In genomic region chr7:24481474-24482207, GRCm38 (mm10) we compare ENCODE assay signal across 8 mouse cellular contexts. TPM values are rescaled to one million over a fixed set of nuclear protein-coding genes. Genes with fewer than 3 reads are reported as not detected.
DNase-seq lines count a peak whose midpoint lies in the region; ATAC-seq and TF ChIP-seq lines count a peak whose summit lies in the region.

Gene Cadm4 (plus strand): TSS chr7:24482023.

- H3K9ac ChIP-seq in ES-Bruce4 (ENCODE audit: low read depth, poor library complexity, severe bottlenecking): peak within 1 kb of the TSS; percentile 51
- H3K9ac ChIP-seq in forebrain, embryonic 16.5 days (replicated peaks; ENCODE audit: low read depth, low read length): peak within 1 kb of the TSS; percentile 97

- no peaks in the 10 kb centered on the region for H3K36me3 ChIP-seq in ES-Bruce4 (ENCODE audit: control insufficient read depth, insufficient read depth, low read length, poor library complexity, severe bottlenecking)
- no peaks in the 10 kb centered on the region for H3K36me3 ChIP-seq in forebrain, embryonic 16.5 days (ENCODE audit: control insufficient read depth, insufficient read depth)
- no peaks in the 10 kb centered on the region for H3K36me3 ChIP-seq in thymus, adult 2 months (ENCODE audit: control insufficient read depth, insufficient read depth, low read length)

- no peaks in the 10 kb centered on the region for H3K9me3 ChIP-seq in ES-Bruce4 (replicated peaks; ENCODE audit: control insufficient read depth, insufficient read depth, low read length, poor library complexity, severe bottlenecking)
- H3K9me3 ChIP-seq in forebrain, embryonic 16.5 days (ENCODE audit: control insufficient read depth, low read length): no peaks in the 10 kb centered on the region; the same call in 1 of the 2 replicates

- DNase-seq in cerebellum, adult 11-12 months: peak; percentile 94
- DNase-seq in heart, postnatal 25 days (ENCODE audit: low spot score): peak; percentile 49
- DNase-seq in layer of hippocampus, adult 2 months (ENCODE audit: low spot score in 2 of 2): peak; percentile 86 to 88
- DNase-seq in lung, adult 2 months: peak; percentile 80
- DNase-seq in thymus, adult 2 months: peak; percentile 87

- peak; percentile 38 for TF ChIP-seq POLR2A in ES-Bruce4 (IDR thresholded peaks at IDR 0.05; ENCODE audit: insufficient read depth, low read length)
- TF ChIP-seq POLR2A in lung, adult 2 months (IDR thresholded peaks at IDR 0.05; ENCODE audit: borderline replicate concordance, extremely low read depth, low read depth, low read length): no peak
- peak; percentile 89 for TF ChIP-seq POLR2A in olfactory bulb, adult 2 months (IDR thresholded peaks at IDR 0.05; ENCODE audit: insufficient read depth, low read depth, low read length)
- no peak for TF ChIP-seq POLR2A in thymus, adult 2 months (IDR thresholded peaks at IDR 0.05; ENCODE audit: control insufficient read depth, extremely low read depth, insufficient read depth, low read length, poor library complexity)

- under 1% methylated on average over 75 of the region's 83 CpGs for WGBS in forebrain, embryonic 16.5 days
- WGBS in lung, adult 2 months: 1% methylated on average over 65 of the region's 83 CpGs
- 3% methylated on average over 83 of the region's 83 CpGs for WGBS in olfactory bulb, adult 2 months
- WGBS in thymus, adult 2 months: 2% methylated on average over 83 of the region's 83 CpGs

- peak within 1 kb of the TSS; percentile 89 for H3K4me2 ChIP-seq in forebrain, embryonic 16.5 days (ENCODE audit: low read length)

- no peaks in the 10 kb centered on the region for H3K4me1 ChIP-seq in ES-Bruce4 (ENCODE audit: control insufficient read depth, insufficient read depth, low read length)
- H3K4me1 ChIP-seq in forebrain, embryonic 16.5 days (replicated peaks; ENCODE audit: control insufficient read depth, insufficient read depth, low read length): peaks cover 57% of the 10 kb centered on the region
- H3K4me1 ChIP-seq in lung, adult 2 months (ENCODE audit: control insufficient read depth, insufficient read depth, low read length): peaks cover 4% of the 10 kb centered on the region; the same call in 1 of the 2 replicates
- peaks cover 30% of the 10 kb centered on the region for H3K4me1 ChIP-seq in olfactory bulb, adult 2 months (ENCODE audit: control insufficient read depth, insufficient read depth, low read length)
- H3K4me1 ChIP-seq in thymus, adult 2 months (replicated peaks; ENCODE audit: control insufficient read depth, insufficient read depth, low read length): peaks cover 7% of the 10 kb centered on the region

- peaks cover 8% of the 10 kb centered on the region for H3K27me3 ChIP-seq in ES-Bruce4 (ENCODE audit: control insufficient read depth, insufficient read depth, low read length, poor library complexity, severe bottlenecking)
- no peaks in the 10 kb centered on the region for H3K27me3 ChIP-seq in forebrain, embryonic 16.5 days (replicated peaks; ENCODE audit: control insufficient read depth, insufficient read depth, low read length)
- H3K27me3 ChIP-seq in thymus, adult 2 months (ENCODE audit: control insufficient read depth, insufficient read depth, low read length): peaks cover 11% of the 10 kb centered on the region; the same call in 1 of the 2 replicates

- TF ChIP-seq EP300 in ES-Bruce4 (IDR thresholded peaks at IDR 0.05; ENCODE audit: insufficient read depth, low read depth, low read length): no peak

- peak within 1 kb of the TSS; percentile 68 for H3K4me3 ChIP-seq in ES-Bruce4 (ENCODE audit: low read depth, low read length)
- peak within 1 kb of the TSS; percentile 77 for H3K4me3 ChIP-seq in forebrain, embryonic 16.5 days (replicated peaks; ENCODE audit: low read length)
- peak within 1 kb of the TSS; percentile 83 for H3K4me3 ChIP-seq in layer of hippocampus, adult 2 months
- peak within 1 kb of the TSS; percentile 56 for H3K4me3 ChIP-seq in lung, adult 2 months (replicated peaks; ENCODE audit: extremely low read depth, low read depth, low read length)
- peak within 1 kb of the TSS; percentile 64 for H3K4me3 ChIP-seq in olfactory bulb, adult 2 months (ENCODE audit: insufficient read depth, low read depth, low read length)
- peak within 1 kb of the TSS; percentile 81 for H3K4me3 ChIP-seq in thymus, adult 2 months (ENCODE audit: control insufficient read depth, insufficient read depth, low read length)

- no peak within 1 kb of the TSS for H3K27ac ChIP-seq in ES-Bruce4 (ENCODE audit: insufficient read depth, low read length)
- H3K27ac ChIP-seq in forebrain, embryonic 16.5 days (ENCODE audit: low read length): peak within 1 kb of the TSS; percentile 88
- peak within 1 kb of the TSS; percentile 87 for H3K27ac ChIP-seq in layer of hippocampus, adult 2 months
- H3K27ac ChIP-seq in olfactory bulb, adult 2 months (ENCODE audit: insufficient read depth, low read depth, low read length): peak within 1 kb of the TSS; percentile 66
- H3K27ac ChIP-seq in thymus, adult 2 months (ENCODE audit: control insufficient read depth, insufficient read depth, low read length): no peak within 1 kb of the TSS

- no peak for TF ChIP-seq CTCF in ES-Bruce4 (IDR thresholded peaks at IDR 0.05; ENCODE audit: low read depth, low read length)
- no peak for TF ChIP-seq CTCF in layer of hippocampus, adult 2 months (conservative IDR thresholded peaks at IDR 0.05)
- TF ChIP-seq CTCF in lung, adult 2 months (IDR thresholded peaks at IDR 0.05; ENCODE audit: insufficient read depth, low read length): no peak
- no peak for TF ChIP-seq CTCF in olfactory bulb, adult 2 months (IDR thresholded peaks at IDR 0.05; ENCODE audit: insufficient read depth, low read depth, low read length)
- TF ChIP-seq CTCF in thymus, adult 2 months (IDR thresholded peaks at IDR 0.05; ENCODE audit: borderline replicate concordance, control insufficient read depth, extremely low read depth, insufficient read depth, low read length, poor library complexity): no peak

- intact Hi-C loops in heart, postnatal 25 days (cut with DNase I): no loop called here

- ATAC-seq in forebrain, embryonic 16.5 days: peak; percentile 84

RNA-seq across cellular contexts. Expression of gene Cadm4, which starts in this region (rescaled TPM):
- 10.4 and 12.2 TPM in 2 replicates for polyA plus RNA-seq in ES-Bruce4 (2011; ENCODE audit: insufficient read depth, insufficient read length, low read depth, missing spikeins)
- polyA plus RNA-seq in forebrain, embryonic 16.5 days (2015; fragmentation: Nextera tagmentation; extraction: Ambion mirVana): 67.8 and 86.8 TPM in 2 replicates
- total RNA-seq in heart, postnatal 25 days (2021): 10 to 100 TPM; 13.1 to 13.9 TPM
- total RNA-seq in layer of hippocampus, adult 2 months (2021): 100 to 1,000 TPM; 128 to 132 TPM
- 12.3 and 18.6 TPM in 2 replicates for polyA plus RNA-seq in lung, adult 2 months (2012; rRNA removed)
- polyA plus RNA-seq in olfactory bulb, adult 2 months (2012; ENCODE audit: insufficient read depth, insufficient read length, low replicate concordance, missing spikeins): not detected in 2 replicates
- 6.4 and 7.1 TPM in 2 replicates for polyA plus RNA-seq in thymus, adult 2 months (2012; rRNA removed)

Comparison
In these comparisons a context has a peak if more than half of its experiments do, and no peak if none do; other contexts are left out.
1. RNA of gene Cadm4 (total RNA-seq): 128 to 132 TPM in layer of hippocampus, adult 2 months; 13.1 to 13.9 TPM in heart, postnatal 25 days; every median in the first group is over 4 times any median in the second.
2. H3K27ac ChIP-seq: peak in forebrain, embryonic 16.5 days (single experiment), layer of hippocampus, adult 2 months (single experiment) and olfactory bulb, adult 2 months (single experiment); none in ES-Bruce4 (single experiment) and thymus, adult 2 months (single experiment).
3. POLR2A ChIP-seq: peak in ES-Bruce4 (single experiment) and olfactory bulb, adult 2 months (single experiment); none in lung, adult 2 months (single experiment) and thymus, adult 2 months (single experiment).
4. Peak in every context shown above with its lines, with median percentiles within 50 percentile points of each other: H3K4me3 ChIP-seq and DNase-seq.